Mouse (Mus musculus) embryonic fibroblast, embryonic 13.5 days (primary cell): ENCODE measurements around the gene Spsb2.
"Not testable (repeated sequence)": the region's sequence is repeated elsewhere in the genome, so short reads cannot be mapped to it uniquely, and the experiment has no call there.

ENCODE experiments used
- CTCF ChIP-seq: IDR thresholded peaks from 2 replicates; pipeline ENCODE4 v1.5.1; 2011; ENCODE audit warnings: mild to moderate bottlenecking, control low read depth, low read length, moderate library complexity, borderline replicate concordance; ENCODE audit not compliant: insufficient read depth
- POLR2A ChIP-seq: IDR thresholded peaks from 2 replicates; pipeline ENCODE4 v1.6.1; 2011; ENCODE audit warnings: low read depth, mild to moderate bottlenecking, control low read depth, low read length, moderate library complexity

DNA sequence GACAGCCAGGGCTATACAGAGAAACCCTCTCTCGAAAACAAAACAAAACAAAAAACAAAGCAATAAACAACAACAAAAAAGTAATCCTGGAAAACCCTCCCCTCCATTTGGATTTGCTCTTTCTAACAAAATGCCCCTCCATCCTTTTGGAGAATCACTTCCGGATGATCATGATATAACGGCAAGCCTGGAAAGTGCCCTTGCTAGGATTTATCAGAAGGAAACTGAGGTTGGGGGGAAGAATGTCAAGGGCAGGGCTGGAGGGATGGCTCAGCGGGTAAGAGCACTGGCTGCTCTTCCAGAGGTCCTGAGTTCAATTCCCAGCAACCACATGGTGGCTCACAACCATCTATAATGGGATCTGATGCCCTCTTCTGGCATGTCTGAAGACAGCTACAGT, 4.8 kb upstream of the Spsb2 start:
- TF ChIP-seq CTCF, POLR2A: not testable (repeated sequence)
